17 mouse cellular contexts compared by ENCODE assay signal in the genomic region with DNA sequence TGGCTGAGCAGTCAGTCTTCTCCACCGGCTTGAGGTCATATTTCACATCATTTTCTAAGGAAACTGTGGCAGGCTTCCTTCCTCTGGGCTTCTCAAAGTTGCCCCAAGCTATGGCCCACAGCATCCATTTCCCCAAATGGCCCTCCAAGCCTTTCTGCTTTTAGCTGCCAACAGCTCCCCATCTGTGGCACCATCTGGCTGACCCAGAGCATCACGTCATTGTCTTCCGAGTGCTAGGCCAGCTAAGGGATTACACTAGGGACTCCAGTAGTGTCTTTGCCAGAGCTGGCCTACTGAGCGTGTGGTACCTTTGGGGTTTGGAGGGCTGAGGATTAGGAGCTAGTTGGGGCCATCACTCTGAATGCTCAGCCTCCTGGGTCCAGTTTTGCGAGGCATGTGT. TPM values are rescaled to one million over a fixed set of nuclear protein-coding genes. Genes with fewer than 3 reads are reported as not detected.
"Had no signal": no experiment of that assay in that cellular context is flagged by ENCODE, and none has a peak within 500 bp of the region (broad histone marks: within the 10 kb centered on the region; RNA-seq: fewer than 3 reads in every experiment).

No protein-coding gene starts in this region.

- H3K27me3 ChIP-seq: limb, embryonic 13.5 days; midbrain, embryonic 12.5 days; neural tube, embryonic 15.5 days had no signal

- DNase-seq: kidney, adult 2 months; kidney, postnatal 14 days; lung, adult 18-20 months; right cerebral cortex, postnatal 4 days; spleen, adult 18-20 months; thymus, adult 18-20 months; thymus, postnatal 14 days had no signal

- H3K4me2 ChIP-seq: kidney, embryonic 15.5 days; limb, embryonic 13.5 days; midbrain, embryonic 12.5 days; neural tube, embryonic 15.5 days had no signal

- H3K9me3 ChIP-seq: kidney, embryonic 15.5 days; limb, embryonic 13.5 days; midbrain, embryonic 12.5 days; neural tube, embryonic 15.5 days had no signal

- H3K36me3 ChIP-seq: kidney, embryonic 15.5 days; limb, embryonic 13.5 days; midbrain, embryonic 12.5 days; neural tube, embryonic 15.5 days had no signal

- H3K4me1 ChIP-seq: neural tube, embryonic 15.5 days had no signal

- H3K27ac ChIP-seq: kidney, embryonic 15.5 days; limb, embryonic 13.5 days; liver, embryonic 14.5 days; midbrain, embryonic 12.5 days; neural tube, embryonic 15.5 days had no signal

- H3K9ac ChIP-seq: kidney, embryonic 15.5 days; limb, embryonic 13.5 days; liver, embryonic 14.5 days; midbrain, embryonic 12.5 days; neural tube, embryonic 15.5 days had no signal

- H3K4me3 ChIP-seq: kidney, embryonic 15.5 days; limb, embryonic 13.5 days; midbrain, embryonic 12.5 days; myocyte; neural tube, embryonic 15.5 days had no signal

RNA-seq across cellular contexts. Expression of gene Vwa2, which starts 18.5 kb away (rescaled TPM):
- total RNA-seq: layer of hippocampus, postnatal 25 days; left cerebral cortex, postnatal 36 days; liver, adult 2 months; megakaryocyte-erythroid progenitor cell, adult 5-6 weeks had no signal
- polyA plus RNA-seq: liver, adult 2 months had no signal
